Mouse (Mus musculus) neural tube, embryonic 10.5 days (tissue): ENCODE results near the gene Tedc1.

ENCODE experiments used
- DNase-seq: peaks from one replicate; pipeline ENCODE4 v3.0.0-alpha.2; 2017; ENCODE audit warnings: low spot score; ENCODE audit errors: extremely low spot score

The Tedc1 gene

DNA sequence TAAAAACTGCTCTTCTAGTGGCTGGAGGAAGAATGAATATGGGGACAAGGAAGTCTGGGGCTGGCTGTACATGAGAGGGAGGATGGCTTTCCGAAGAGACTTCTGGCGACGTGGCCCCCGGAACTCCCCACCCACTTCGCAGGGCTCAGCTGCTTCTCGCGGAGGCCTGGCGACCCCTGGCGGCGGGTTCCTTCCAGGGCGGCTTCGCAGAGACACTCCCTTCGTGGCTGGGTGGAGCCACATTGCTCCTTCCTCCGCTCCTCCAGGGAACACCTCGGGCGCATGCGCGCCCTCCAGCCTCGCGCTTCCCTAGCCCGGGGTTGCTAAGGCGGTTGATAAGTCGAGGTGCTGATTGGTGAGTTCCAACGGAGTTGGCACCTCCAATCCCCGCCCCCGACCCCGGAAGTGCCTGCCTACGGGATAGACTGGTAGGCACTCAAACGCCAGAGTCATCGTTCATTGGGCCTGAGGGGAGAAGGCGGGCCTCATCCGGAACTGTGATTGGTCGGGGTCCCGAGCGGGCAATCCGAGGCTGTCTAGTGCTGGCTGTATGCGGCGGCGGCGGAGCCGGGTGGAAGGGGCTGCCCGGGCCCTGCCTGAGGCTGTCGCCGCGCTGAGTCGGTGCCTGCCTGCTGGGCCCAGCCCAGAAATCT lies at the start of gene Tedc1:
Tedc1 (plus strand) TSS at position 535 of the 653 bp plus-strand sequence.
- peak; percentile 98 for DNase-seq

- no peak for DNase-seq
Measured at GRCm38 (mm10) chr12:113107431-113108124, 48.6 kb upstream of the Tedc1 start.

- no peak for DNase-seq
Measured at GRCm38 (mm10) chr12:113108528-113109283, 47.5 kb upstream of the Tedc1 start.

DNA sequence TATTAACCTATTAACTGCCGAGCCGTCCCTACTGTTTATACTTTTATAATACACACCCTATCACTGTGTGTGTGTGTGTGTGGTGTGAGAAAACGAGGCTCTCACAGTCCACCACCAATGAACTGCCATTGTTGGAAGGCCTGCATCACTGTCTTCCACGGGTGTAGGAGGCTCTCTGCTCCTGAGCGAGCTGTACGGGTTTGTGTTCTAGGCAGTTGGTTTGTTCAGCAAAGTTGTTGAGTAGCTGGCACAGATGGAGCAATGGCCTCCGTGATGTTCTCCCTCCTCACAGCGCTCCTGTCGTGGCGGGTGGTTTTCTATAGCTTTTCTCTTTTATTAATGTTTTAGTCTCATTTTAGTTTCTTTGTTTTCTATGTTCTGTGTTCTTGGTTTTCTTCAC lies 46.4 kb upstream of the Tedc1 start:
- no peak for DNase-seq

DNA sequence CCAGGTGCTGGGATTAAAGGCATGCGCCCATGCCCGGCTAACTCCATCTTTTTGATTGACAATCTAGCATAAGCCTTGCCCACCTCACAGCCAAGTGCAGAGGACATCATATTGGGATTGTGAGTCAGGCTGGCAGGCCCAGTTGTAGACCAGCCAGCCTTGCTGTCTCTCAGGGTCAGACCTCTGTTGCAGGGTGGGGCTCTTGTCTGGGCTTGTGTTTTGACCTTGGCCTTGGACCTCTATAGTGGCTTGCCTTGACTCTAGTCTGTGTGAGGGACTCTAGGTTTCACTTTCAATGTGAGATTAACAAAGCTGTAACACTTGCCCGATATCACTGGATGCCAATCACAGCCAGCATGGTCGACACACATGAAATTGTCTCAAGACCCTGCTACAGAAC lies 42.1 kb upstream of the Tedc1 start:
- DNase-seq, result no peak

- no peak for DNase-seq
Measured at GRCm38 (mm10) chr12:113114856-113115538, 41.2 kb upstream of the Tedc1 start.

DNA sequence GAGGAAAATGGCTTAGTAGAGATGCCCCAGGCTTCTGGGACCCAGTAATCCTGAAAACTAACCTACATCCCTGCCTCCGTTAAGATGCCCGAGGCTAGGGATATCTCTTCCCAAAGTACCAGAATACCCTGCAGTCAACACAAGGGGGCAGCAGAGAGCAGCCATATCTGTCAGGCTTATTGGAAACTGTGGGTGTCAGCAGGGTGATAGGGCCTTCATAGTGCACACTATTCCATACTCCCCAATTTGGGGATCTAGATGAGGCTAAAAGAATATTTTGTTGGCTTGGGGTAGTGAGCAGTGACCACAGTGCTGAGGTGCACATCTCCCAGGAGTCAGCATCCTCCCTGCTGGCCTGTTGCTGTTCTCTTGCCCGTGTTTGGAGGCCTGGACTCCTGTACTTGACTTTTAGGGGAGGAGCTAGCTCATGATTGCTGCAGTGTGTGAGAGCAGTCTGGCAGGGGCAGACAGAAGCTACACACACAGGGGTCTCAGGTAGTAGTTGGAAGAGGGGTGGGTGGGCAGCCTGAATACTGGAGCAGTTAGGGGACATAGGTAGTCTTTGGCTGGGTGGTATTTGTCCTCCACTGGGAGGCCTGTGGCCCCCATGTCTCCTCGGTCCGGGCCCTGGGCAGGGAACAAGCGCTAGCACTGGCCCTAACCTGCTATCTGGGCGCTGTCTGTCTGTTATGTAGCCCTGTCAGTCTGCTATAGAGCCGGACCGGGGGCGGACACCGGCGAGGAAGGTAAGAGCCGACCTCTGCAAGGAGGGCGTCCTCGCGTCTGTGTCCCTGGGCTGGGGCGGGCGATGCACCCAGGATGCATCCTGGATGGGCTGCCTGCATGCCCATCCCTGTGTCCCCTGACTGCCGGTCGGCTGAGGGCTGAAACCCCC lies 36.5 kb upstream of the Tedc1 start:
- peak; percentile 80 for DNase-seq

- DNase-seq, result no peak
Measured at GRCm38 (mm10) chr12:113124726-113125125, 31.5 kb upstream of the Tedc1 start.

GRCm38 (mm10) chr12:113130732-113131131 lies 25.5 kb upstream of the Tedc1 start:
- no peak for DNase-seq

DNA sequence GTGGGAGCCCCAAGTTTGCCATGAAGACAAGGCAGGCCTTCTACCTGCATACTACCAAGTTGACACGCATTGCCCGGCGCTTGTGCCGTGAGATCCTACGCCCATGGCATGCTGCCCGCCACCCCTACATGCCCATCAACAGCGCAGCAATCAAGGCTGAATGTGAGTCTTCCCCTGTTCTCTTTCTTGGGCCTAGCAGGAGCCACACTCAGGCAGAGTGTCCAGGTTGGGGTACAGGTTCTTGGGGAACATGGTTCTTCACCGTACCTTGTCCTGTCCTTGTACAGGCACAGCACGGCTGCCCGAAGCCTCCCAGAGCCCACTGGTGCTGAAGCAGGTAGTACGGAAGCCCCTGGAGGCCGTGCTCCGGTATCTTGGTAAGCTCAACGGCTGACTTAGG lies 24.6 kb upstream of the Tedc1 start:
- DNase-seq, result no peak

- DNase-seq, result no peak
Measured at GRCm38 (mm10) chr12:113132567-113132966, 23.7 kb upstream of the Tedc1 start.

GRCm38 (mm10) chr12:113133260-113133659 lies 23.0 kb upstream of the Tedc1 start:
- DNase-seq, result no peak

- no peak for DNase-seq
Measured at GRCm38 (mm10) chr12:113133861-113134403, 22.3 kb upstream of the Tedc1 start.

DNA sequence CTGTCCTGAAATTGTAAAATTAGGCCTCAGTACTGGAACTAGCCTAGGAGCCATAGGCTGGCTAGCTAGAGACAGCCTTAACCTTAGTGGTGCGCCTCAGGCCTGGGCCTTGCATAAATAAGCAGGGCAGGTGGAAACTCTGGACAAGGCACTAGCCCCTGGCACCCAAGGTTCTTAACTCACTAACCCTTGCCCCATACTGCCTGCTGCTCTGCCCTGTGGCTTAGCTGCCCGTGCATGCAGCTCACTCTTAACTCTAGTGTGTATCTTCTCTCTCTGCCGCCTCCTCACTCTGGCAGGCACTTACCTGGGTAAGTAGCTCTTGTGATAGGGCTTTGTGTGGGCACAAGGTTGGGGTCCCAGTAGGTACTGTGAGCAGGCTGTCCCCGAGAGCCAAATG lies 21.7 kb upstream of the Tedc1 start:
- no peak for DNase-seq

DNA sequence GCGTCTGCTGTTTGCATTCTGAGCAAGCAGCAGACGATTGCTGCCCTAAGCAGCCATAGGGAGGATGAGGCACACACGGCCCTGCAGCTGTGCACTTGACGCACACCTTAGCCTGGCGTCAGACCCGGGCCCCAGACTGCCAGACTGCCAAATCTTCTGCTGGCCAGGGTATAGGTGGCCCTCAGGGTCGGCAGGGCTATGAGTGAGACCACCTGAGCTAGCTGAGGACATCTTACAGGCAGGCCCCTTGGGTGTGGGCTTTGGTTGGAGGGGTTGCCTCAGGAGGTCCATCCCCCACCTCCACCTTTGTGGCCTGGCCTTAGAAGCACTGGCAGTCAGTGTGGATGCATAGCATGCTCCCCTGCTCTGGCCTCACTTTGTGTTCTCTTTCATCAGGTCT lies 20.8 kb upstream of the Tedc1 start:
- no peak for DNase-seq

- no peak for DNase-seq
Measured at GRCm38 (mm10) chr12:113136492-113137020, 19.7 kb upstream of the Tedc1 start.

DNA sequence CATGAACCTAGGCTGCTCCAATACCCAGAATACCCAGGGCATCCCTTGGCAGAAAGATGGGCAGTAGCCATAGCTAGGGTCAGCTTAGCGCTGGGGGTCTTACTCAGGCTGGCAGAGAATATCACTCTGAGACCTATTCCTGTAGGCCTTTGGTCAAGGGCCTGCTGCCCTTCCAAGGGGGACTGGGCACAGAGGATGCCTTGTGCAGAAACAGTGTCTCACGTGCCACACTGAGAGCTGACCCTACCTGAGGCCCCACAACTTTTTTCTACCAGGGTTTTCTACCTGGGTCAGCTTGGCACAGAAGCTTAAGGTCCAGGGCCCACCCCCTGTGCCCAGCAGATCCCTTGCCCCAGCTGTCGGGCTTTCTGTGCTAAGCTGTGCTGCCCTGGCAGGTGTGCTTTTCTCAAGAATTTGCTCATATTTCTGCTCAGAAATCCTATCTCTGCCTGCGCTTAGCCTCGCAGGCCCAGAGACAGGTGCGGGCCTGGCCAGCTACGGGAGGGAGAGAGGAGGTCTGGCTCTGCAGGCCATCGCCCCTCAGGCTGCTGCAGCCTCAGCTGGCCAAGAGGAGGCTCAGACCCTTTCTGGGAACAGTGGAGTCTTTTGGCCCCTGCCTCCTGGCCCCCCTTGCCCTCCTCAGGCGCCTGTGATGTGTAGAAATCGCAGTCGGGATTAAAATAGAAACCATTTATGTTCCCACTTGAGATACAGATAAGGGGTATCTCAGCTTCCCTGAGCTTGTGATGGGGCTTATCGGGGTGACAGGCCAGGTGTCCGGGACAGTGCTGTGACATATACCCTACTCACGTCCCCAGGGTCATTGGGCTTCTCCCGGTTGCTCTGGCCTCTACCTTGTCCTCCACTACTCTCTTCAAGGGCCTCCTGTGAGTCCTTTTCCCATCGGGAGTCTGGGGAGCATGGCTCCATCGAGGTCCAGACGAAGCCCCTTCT lies 18.7 kb upstream of the Tedc1 start:
- DNase-seq, result no peak

DNA sequence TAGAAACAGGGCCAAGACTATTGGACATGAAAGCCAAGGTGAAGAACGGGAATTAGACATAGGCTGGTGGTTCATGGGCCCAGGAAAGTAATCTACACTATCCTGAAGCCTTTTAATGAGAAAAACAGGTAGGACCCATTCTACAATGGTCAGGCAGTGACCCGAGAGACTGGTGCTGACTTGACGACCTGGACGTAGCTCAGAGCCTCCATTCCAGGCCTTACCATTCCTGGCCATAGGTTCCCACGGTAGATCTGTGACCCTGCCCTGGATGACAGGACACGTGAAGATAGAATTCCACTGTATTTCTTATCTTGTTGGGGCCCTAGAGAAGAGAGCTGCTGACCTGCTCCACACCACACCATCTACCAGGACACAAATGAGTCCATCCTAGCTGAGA lies 17.9 kb upstream of the Tedc1 start:
- DNase-seq, result no peak
